Mouse (Mus musculus): Measurements from ENCODE around the gene Gucy2g.

GRCm38 (mm10) chr19:55251383-55252124, 10.5 kb upstream of the Gucy2g start, which contains the start of gene Acsl5:
- no peak for TF ChIP-seq CTCF (IDR thresholded peaks at IDR 0.05; ENCODE audit: low read depth)
- TF ChIP-seq EP300 (optimal IDR thresholded peaks at IDR 0.05) = no peak

All from stomach, postnatal 0 days (tissue).